Mouse (Mus musculus) liver, embryonic 13.5 days (tissue): ENCODE measurements around the gene Far2. TPM values are rescaled to one million over a fixed set of nuclear protein-coding genes. Genes with fewer than 3 reads are reported as not detected.

Source experiments
- ATAC-seq: fragments of 200-750 bp; cut with Nextera tagmentation; 2 replicates; pipeline ENCODE4 v1.8.0; 2017; ENCODE audit warnings: low read depth, mild to moderate bottlenecking, moderate number of reproducible peaks, moderate library complexity
- DNase-seq: peaks from one replicate; pipeline ENCODE4 v3.0.0; 2022
- H3K27ac ChIP-seq: fragments of 300-500 bp; sonication (generic); 2 replicates; pipeline ENCODE4 v1.5.1; 2015; ENCODE audit warnings: moderate library complexity, mild to moderate bottlenecking, inconsistent platforms
- H3K27me3 ChIP-seq: fragments of 300-500 bp; sonication (generic); 2 replicates; pipeline ENCODE4 v1.6.1; 2015; ENCODE audit warnings: mild to moderate bottlenecking, inconsistent platforms
- H3K36me3 ChIP-seq: fragments of 300-500 bp; sonication (generic); 2 replicates; pipeline ENCODE4 v1.6.1; 2015; ENCODE audit warnings: mild to moderate bottlenecking, inconsistent platforms
- H3K4me1 ChIP-seq: fragments of 300-500 bp; sonication (generic); replicated peaks from 2 replicates; pipeline ENCODE4 v1.6.1; 2015; ENCODE audit warnings: inconsistent platforms
- H3K4me2 ChIP-seq: fragments of 300-500 bp; sonication (generic); 2 replicates; pipeline ENCODE4 v1.6.1; 2015; ENCODE audit warnings: inconsistent platforms, mild to moderate bottlenecking, moderate library complexity
- H3K4me3 ChIP-seq: fragments of 300-500 bp; sonication (generic); replicated peaks from 2 replicates; pipeline ENCODE4 v1.5.1; 2015; ENCODE audit warnings: mild to moderate bottlenecking, inconsistent platforms
- H3K9ac ChIP-seq: fragments of 300-500 bp; sonication (generic); 2 replicates; pipeline ENCODE4 v1.6.1; 2015; ENCODE audit warnings: mild to moderate bottlenecking, inconsistent platforms
- H3K9me3 ChIP-seq: fragments of 300-500 bp; sonication (generic); replicated peaks from 2 replicates; pipeline ENCODE4 v1.6.1; 2016; ENCODE audit warnings: inconsistent platforms
- WGBS: fragments of 180-500 bp; shearing (Covaris S2); methylation state at CpG from one replicate; pipeline ENCODE4 v1.1.7; 2015; ENCODE audit not compliant: insufficient replicate concordance; 5-methylcytosine and 5-hydroxymethylcytosine counted together
- polyA plus RNA-seq: library from polyadenylated mRNA; unstranded; fragments of >200 nt; fragmentation: Nextera tagmentation; extraction: Ambion mirVana; gene quantifications from 2 replicates; pipeline ENCODE4 v1.2.1, GENCODE M21; 2015

Gene Far2
- polyA plus RNA-seq, result 0.88 and 0.96 TPM in 2 replicates

- Histone ChIP-seq H3K4me1 (no peaks in the 10 kb centered on the region), H3K9ac (no peak within 1 kb of the TSS), H3K36me3 (no peaks in the 10 kb centered on the region), H3K4me2 (peak within 1 kb of the TSS; percentile 24; the same call in 1 of the 2 replicates), H3K4me3 (0 out of 2 replicates have a peak within 1 kb of the TSS, but pooled peaks have one; percentile 12), H3K9me3 (no peaks in the 10 kb centered on the region), H3K27me3 (peaks cover 17% of the 10 kb centered on the region), H3K27ac (no peak within 1 kb of the TSS)
- ATAC-seq, result no peak
- DNase-seq, result no peak
- 4% methylated on average over 34 of the region's 34 CpGs for WGBS
Observed at GRCm38 (mm10) chr6:148046881-148047649, at the start of gene Far2. TSS of gene Far2 (plus strand) at chr6:148047259.

GRCm38 (mm10) chr6:148000483-148000882 lies 46.6 kb upstream of the Far2 start:
- H3K4me2 ChIP-seq, result no peak overlapping the region
- no peak overlapping the region for H3K27ac ChIP-seq
- no peak for DNase-seq
- H3K9ac ChIP-seq, result no peak overlapping the region
- WGBS, result 71% methylated on average over 2 of the region's 2 CpGs
- no peaks in the 10 kb centered on the region for H3K9me3 ChIP-seq
- ATAC-seq, result no peak
- no peaks in the 10 kb centered on the region for H3K4me1 ChIP-seq
- no peaks in the 10 kb centered on the region for H3K27me3 ChIP-seq
- no peaks in the 10 kb centered on the region for H3K36me3 ChIP-seq
- H3K4me3 ChIP-seq, result no peak overlapping the region

GRCm38 (mm10) chr6:148001071-148001470 lies 46.0 kb upstream of the Far2 start:
- Histone ChIP-seq H3K9me3 (no peaks in the 10 kb centered on the region), H3K4me2 (no peak overlapping the region), H3K27me3 (no peaks in the 10 kb centered on the region), H3K9ac (no peak overlapping the region), H3K36me3 (no peaks in the 10 kb centered on the region), H3K4me1 (no peaks in the 10 kb centered on the region), H3K4me3 (no peak overlapping the region), H3K27ac (no peak overlapping the region)
- ATAC-seq (no peak), DNase-seq (no peak)
- WGBS, result 22% methylated on average over 3 of the region's 3 CpGs

- Histone ChIP-seq H3K27ac (no peak overlapping the region), H3K4me3 (no peak overlapping the region), H3K27me3 (no peaks in the 10 kb centered on the region), H3K4me2 (no peak overlapping the region), H3K9ac (no peak overlapping the region), H3K4me1 (no peaks in the 10 kb centered on the region), H3K36me3 (no peaks in the 10 kb centered on the region), H3K9me3 (no peaks in the 10 kb centered on the region)
- DNase-seq, result no peak
- 51% methylated on average over 11 of the region's 11 CpGs for WGBS
- no peak for ATAC-seq
Observed at GRCm38 (mm10) chr6:148006118-148006837, 40.8 kb upstream of the Far2 start.

- no peak overlapping the region for H3K9ac ChIP-seq
- no peaks in the 10 kb centered on the region for H3K9me3 ChIP-seq
- no peak overlapping the region for H3K4me2 ChIP-seq
- H3K27ac ChIP-seq, result no peak overlapping the region
- no peaks in the 10 kb centered on the region for H3K4me1 ChIP-seq
- H3K36me3 ChIP-seq, result no peaks in the 10 kb centered on the region
- DNase-seq (no peak), ATAC-seq (no peak)
- H3K4me3 ChIP-seq, result no peak overlapping the region
- WGBS, result 76% methylated on average over 1 of the region's 1 CpGs
- no peaks in the 10 kb centered on the region for H3K27me3 ChIP-seq
Observed at GRCm38 (mm10) chr6:148040759-148041158, 6.3 kb upstream of the Far2 start.

GRCm38 (mm10) chr6:148047650-148047988 lies 560 bp downstream of the Far2 start:
- H3K36me3 ChIP-seq, result no peaks in the 10 kb centered on the region
- no peak for DNase-seq
- peaks cover 17% of the 10 kb centered on the region for H3K27me3 ChIP-seq
- H3K4me3 ChIP-seq, result no peak overlapping the region
- ATAC-seq, result no peak
- no peak overlapping the region for H3K4me2 ChIP-seq
- no peak overlapping the region for H3K9ac ChIP-seq
- no peaks in the 10 kb centered on the region for H3K9me3 ChIP-seq
- H3K27ac ChIP-seq, result no peak overlapping the region
- H3K4me1 ChIP-seq, result no peaks in the 10 kb centered on the region

- Histone ChIP-seq H3K36me3 (no peaks in the 10 kb centered on the region), H3K27me3 (no peaks in the 10 kb centered on the region), H3K27ac (no peak overlapping the region), H3K4me2 (no peak overlapping the region), H3K4me1 (no peaks in the 10 kb centered on the region), H3K9ac (no peak overlapping the region), H3K9me3 (no peaks in the 10 kb centered on the region), H3K4me3 (no peak overlapping the region)
- WGBS, result 53% methylated on average over 3 of the region's 3 CpGs
- ATAC-seq (no peak), DNase-seq (no peak)
Observed at GRCm38 (mm10) chr6:148063131-148063530, 16.1 kb downstream of the Far2 start.

- ATAC-seq, result no peak
Observed at GRCm38 (mm10) chr6:148066267-148066666, 19.2 kb downstream of the Far2 start.

GRCm38 (mm10) chr6:148068786-148069185 lies 21.7 kb downstream of the Far2 start:
- H3K4me2 ChIP-seq, result no peak overlapping the region
- ATAC-seq, result no peak
- H3K9me3 ChIP-seq, result no peaks in the 10 kb centered on the region
- no peak overlapping the region for H3K27ac ChIP-seq
- no peaks in the 10 kb centered on the region for H3K4me1 ChIP-seq
- H3K9ac ChIP-seq, result no peak overlapping the region
- H3K27me3 ChIP-seq, result no peaks in the 10 kb centered on the region
- no peak overlapping the region for H3K4me3 ChIP-seq
- 69% methylated on average over 4 of the region's 4 CpGs for WGBS
- DNase-seq, result no peak
- no peaks in the 10 kb centered on the region for H3K36me3 ChIP-seq

More at GRCm38 (mm10) chr6:148066267-148066666, 19.2 kb downstream of the Far2 start:
- no peaks in the 10 kb centered on the region for H3K9me3 ChIP-seq
- H3K4me3 ChIP-seq, result no peak overlapping the region
- no peak overlapping the region for H3K9ac ChIP-seq
- no peaks in the 10 kb centered on the region for H3K36me3 ChIP-seq
- no peak overlapping the region for H3K27ac ChIP-seq
- no peak for DNase-seq
- 67% methylated on average over 5 of the region's 5 CpGs for whole genome bisulfite sequencing
- H3K4me1 ChIP-seq, result no peaks in the 10 kb centered on the region
- H3K4me2 ChIP-seq, result no peak overlapping the region
- H3K27me3 ChIP-seq, result no peaks in the 10 kb centered on the region

GRCm38 (mm10) chr6:148073599-148073998 lies 26.5 kb downstream of the Far2 start:
- 67% methylated on average over 3 of the region's 3 CpGs for WGBS
- Histone ChIP-seq H3K4me2 (no peak overlapping the region), H3K4me1 (no peaks in the 10 kb centered on the region), H3K27me3 (no peaks in the 10 kb centered on the region), H3K4me3 (no peak overlapping the region), H3K27ac (no peak overlapping the region), H3K9me3 (no peaks in the 10 kb centered on the region), H3K36me3 (no peaks in the 10 kb centered on the region), H3K9ac (no peak overlapping the region)
- ATAC-seq, result no peak
- no peak for DNase-seq

- no peak for ATAC-seq
Observed at GRCm38 (mm10) chr6:148074211-148074864, 27.3 kb downstream of the Far2 start.

More at GRCm38 (mm10) chr6:148074211-148074864, 27.3 kb downstream of the Far2 start:
- Histone ChIP-seq H3K27ac (no peak overlapping the region), H3K4me2 (no peak overlapping the region), H3K4me3 (no peak overlapping the region), H3K4me1 (no peaks in the 10 kb centered on the region), H3K27me3 (no peaks in the 10 kb centered on the region), H3K9me3 (no peaks in the 10 kb centered on the region), H3K36me3 (no peaks in the 10 kb centered on the region), H3K9ac (no peak overlapping the region)
- DNase-seq, result no peak
